ENCODE assay signal across 25 mouse cellular contexts in genomic region chr17:49559786-49560289, GRCm38 (mm10). TPM values are rescaled to one million over a fixed set of nuclear protein-coding genes. Genes with fewer than 3 reads are reported as not detected.
DNase-seq lines count a peak whose midpoint lies in the region; ATAC-seq and TF ChIP-seq lines count a peak whose summit lies in the region.
"Had no signal": no experiment of that assay in that cellular context is flagged by ENCODE, and none has a peak within 500 bp of the region (broad histone marks: within the 10 kb centered on the region; RNA-seq: fewer than 3 reads in every experiment).

No protein-coding gene starts in this region.

- H3K27ac ChIP-seq in lung, embryonic 14.5 days (ENCODE audit: low read depth) = no peak overlapping the region
- H3K27ac ChIP-seq in neural tube, embryonic 13.5 days (replicated peaks) = no peak overlapping the region
- H3K27ac ChIP-seq: embryonic facial prominence, embryonic 15.5 days; forebrain, embryonic 10.5 days; hindbrain, embryonic 10.5 days; hindbrain, postnatal 0 days; macrophage; stomach, embryonic 15.5 days had no signal

- no peaks in the 10 kb centered on the region for H3K9me3 ChIP-seq in lung, embryonic 14.5 days (ENCODE audit: low read depth, low read length)
- no peaks in the 10 kb centered on the region for H3K9me3 ChIP-seq in neural tube, embryonic 13.5 days
- H3K9me3 ChIP-seq: embryonic facial prominence, embryonic 15.5 days; forebrain, embryonic 10.5 days; hindbrain, embryonic 10.5 days; stomach, embryonic 15.5 days had no signal

- 0 out of 2 replicates have a peak, but pooled peaks cover 6% of the 10 kb centered on the region for H3K4me1 ChIP-seq in lung, embryonic 14.5 days (ENCODE audit: insufficient read depth)
- peaks cover 41% of the 10 kb centered on the region for H3K4me1 ChIP-seq in neural tube, embryonic 13.5 days (replicated peaks)

- H3K4me3 ChIP-seq in lung, embryonic 14.5 days (ENCODE audit: low read depth, low read length) = no peak overlapping the region
- H3K4me3 ChIP-seq in neural tube, embryonic 13.5 days = no peak overlapping the region
- H3K4me3 ChIP-seq: embryonic facial prominence, embryonic 15.5 days; forebrain, embryonic 10.5 days; hindbrain, embryonic 10.5 days; stomach, embryonic 15.5 days had no signal

- peak overlapping the region; percentile 74 for H3K4me2 ChIP-seq in lung, embryonic 14.5 days
- peak overlapping the region; percentile 69; the same call in 1 of the 2 replicates for H3K4me2 ChIP-seq in neural tube, embryonic 13.5 days
- H3K4me2 ChIP-seq: embryonic facial prominence, embryonic 15.5 days; midbrain, embryonic 11.5 days; stomach, embryonic 15.5 days had no signal

- no peak overlapping the region for H3K9ac ChIP-seq in lung, embryonic 14.5 days
- no peak overlapping the region for H3K9ac ChIP-seq in neural tube, embryonic 13.5 days
- H3K9ac ChIP-seq: embryonic facial prominence, embryonic 15.5 days; forebrain, postnatal 0 days; stomach, embryonic 15.5 days had no signal

- no peak for ATAC-seq in lung, embryonic 14.5 days (ENCODE audit: insufficient read depth)
- ATAC-seq in neural tube, embryonic 13.5 days (ENCODE audit: low read depth) = no peak
- ATAC-seq: forebrain, postnatal 0 days; hindbrain, postnatal 0 days; intestine, postnatal 0 days; Patski had no signal

- peak; percentile 40 for DNase-seq in embryo, embryonic 10 days (ENCODE audit: low spot score)
- DNase-seq in embryo, embryonic 9.5 days (ENCODE audit: extremely low spot score) = no peak
- DNase-seq in lung, embryonic 14.5 days = peak; percentile 47
- no peak for DNase-seq in lung, postnatal 4 days
- peak; percentile 63 for DNase-seq in kidney, postnatal 10 days
- DNase-seq in layer of hippocampus, postnatal 10 days (ENCODE audit: low spot score in 2 of 2) = no peak
- DNase-seq: cerebellum, adult 8-10 months; forebrain, postnatal 0 days; gastrocnemius, postnatal 36 days; lung, adult 2 months; right cerebral cortex, postnatal 25 days; thymus, adult 18-20 months; thymus, postnatal 4 days had no signal

- no peaks in the 10 kb centered on the region for H3K36me3 ChIP-seq in lung, embryonic 14.5 days (ENCODE audit: insufficient read depth)
- H3K36me3 ChIP-seq in neural tube, embryonic 13.5 days = no peaks in the 10 kb centered on the region
- H3K36me3 ChIP-seq: embryonic facial prominence, embryonic 15.5 days; forebrain, embryonic 10.5 days; hindbrain, embryonic 10.5 days; stomach, embryonic 15.5 days had no signal

- WGBS in lung, embryonic 14.5 days = 15% methylated on average over 5 of the region's 5 CpGs
- WGBS in neural tube, embryonic 13.5 days = 36% methylated on average over 5 of the region's 5 CpGs

- no peak for TF ChIP-seq CTCF in lung, embryonic 14.5 days (IDR thresholded peaks at IDR 0.05; ENCODE audit: low read depth)

- H3K27me3 ChIP-seq in lung, embryonic 14.5 days (ENCODE audit: insufficient read depth, low read length) = no peaks in the 10 kb centered on the region
- H3K27me3 ChIP-seq in neural tube, embryonic 13.5 days = peaks cover 9% of the 10 kb centered on the region
- H3K27me3 ChIP-seq: embryonic facial prominence, embryonic 15.5 days; stomach, embryonic 15.5 days had no signal

RNA-seq across cellular contexts. Expression of gene Daam2, which starts 4.3 kb away (rescaled TPM):
- polyA plus RNA-seq in lung, embryonic 14.5 days (2014; fragmentation: Nextera tagmentation; extraction: Ambion mirVana) = 18.1 and 19.6 TPM in 2 replicates
- polyA plus RNA-seq in neural tube, embryonic 13.5 days (2015; fragmentation: Nextera tagmentation; extraction: Ambion mirVana) = 6.8 and 7.7 TPM in 2 replicates
- total RNA-seq in layer of hippocampus, postnatal 10 days (2021) = 10 to 100 TPM; 48.0 to 52.6 TPM
- total RNA-seq: neutrophil, adult 5-6 weeks had no signal

RNA-seq across cellular contexts. Expression of gene Kif6, which starts 55.1 kb away (rescaled TPM):
- 4.1 and 4.8 TPM in 2 replicates for polyA plus RNA-seq in lung, embryonic 14.5 days (2014; fragmentation: Nextera tagmentation; extraction: Ambion mirVana)
- 3.0 and 3.3 TPM in 2 replicates for polyA plus RNA-seq in neural tube, embryonic 13.5 days (2015; fragmentation: Nextera tagmentation; extraction: Ambion mirVana)
- 1 to 10 TPM; 2.2 to 3.4 TPM for total RNA-seq in layer of hippocampus, postnatal 10 days (2021)
- total RNA-seq: gastrocnemius, postnatal 36 days; liver, adult 2 months; neutrophil, adult 5-6 weeks had no signal
- polyA plus RNA-seq: liver, adult 2 months; macrophage had no signal

Comparison
In these comparisons a context has a peak if more than half of its experiments do, and no peak if none do; other contexts are left out.
1. DNase-seq: peak in embryo, embryonic 10 days (single experiment), lung, embryonic 14.5 days (single experiment) and kidney, postnatal 10 days (single experiment); none in embryo, embryonic 9.5 days (single experiment), lung, postnatal 4 days (0 of 2) and layer of hippocampus, postnatal 10 days (0 of 2).